Mouse (Mus musculus) heart, postnatal 0 days (tissue): ENCODE measurements around the gene Rras. TPM values are rescaled to one million over a fixed set of nuclear protein-coding genes. Genes with fewer than 3 reads are reported as not detected.

ENCODE experiments used
- ATAC-seq: fragments of 200-750 bp; cut with Nextera tagmentation; 2 replicates; pipeline ENCODE4 v1.8.0; 2017; ENCODE audit warnings: low read depth, moderate number of reproducible peaks, moderate library complexity; ENCODE audit not compliant: insufficient read depth
- DNase-seq: peaks from one replicate; pipeline ENCODE4 v3.0.0-alpha.2; 2016; ENCODE audit warnings: low spot score
- H3K27ac ChIP-seq: fragments of 300-500 bp; sonication (generic); 2 replicates; pipeline ENCODE4 v1.5.1; 2014; ENCODE audit warnings: low read depth, mild to moderate bottlenecking
- H3K27me3 ChIP-seq: fragments of 300-500 bp; sonication (generic); 2 replicates; pipeline ENCODE4 v1.6.1; 2014; ENCODE audit warnings: low read length, mixed read lengths; ENCODE audit not compliant: control insufficient read depth, insufficient read depth
- H3K36me3 ChIP-seq: fragments of 300-500 bp; sonication (generic); replicated peaks from 2 replicates; pipeline ENCODE4 v1.6.1; 2014; ENCODE audit warnings: low read length, mixed read lengths; ENCODE audit not compliant: control insufficient read depth, insufficient read depth
- H3K4me1 ChIP-seq: fragments of 300-500 bp; sonication (generic); 2 replicates; pipeline ENCODE4 v1.6.1; 2014; ENCODE audit warnings: antibody characterized with exemption; ENCODE audit not compliant: control insufficient read depth, insufficient read depth
- H3K4me2 ChIP-seq: fragments of 300-500 bp; sonication (generic); 2 replicates; pipeline ENCODE4 v1.6.1; 2014; ENCODE audit warnings: low read depth, mild to moderate bottlenecking, low read length, moderate library complexity
- H3K4me3 ChIP-seq: fragments of 300-500 bp; sonication (generic); 2 replicates; pipeline ENCODE4 v1.5.1; 2014; ENCODE audit warnings: low read depth, low read length
- H3K9ac ChIP-seq: fragments of 300-500 bp; sonication (generic); replicated peaks from 2 replicates; pipeline ENCODE4 v1.6.1; 2014; ENCODE audit warnings: low read depth, low read length, mixed read lengths
- H3K9me3 ChIP-seq: fragments of 300-500 bp; sonication (generic); replicated peaks from 2 replicates; pipeline ENCODE4 v1.6.1; 2016; ENCODE audit warnings: low read length; ENCODE audit not compliant: control insufficient read depth
- CTCF ChIP-seq: IDR thresholded peaks from 2 replicates; pipeline ENCODE4 v1.5.1; 2016; ENCODE audit warnings: antibody characterized with exemption, control low read depth, low read depth
- EP300 ChIP-seq: IDR thresholded peaks from 2 replicates; pipeline ENCODE4 v1.6.1; 2016; ENCODE audit warnings: antibody characterized with exemption, low read depth
- WGBS: fragments of 180-500 bp; shearing (Covaris S2); extraction: QIAGEN DNeasy Blood & Tissue Kit; methylation state at CpG from one replicate; pipeline ENCODE4 v1.1.7; 2014; 5-methylcytosine and 5-hydroxymethylcytosine counted together
- polyA plus RNA-seq: library from polyadenylated mRNA; unstranded; fragments of >200 nt; fragmentation: Nextera tagmentation; extraction: Ambion mirVana; gene quantifications from 2 replicates; pipeline ENCODE4 v1.2.1, GENCODE M21; 2015
- total RNA-seq: library from RNA; depleted of rRNA; stranded (reverse); fragments of >200 nt; gene quantifications from 2 replicates; pipeline ENCODE4 v1.2.3, GENCODE M21; 2014; ENCODE audit warnings: low replicate concordance

Gene Rras
- total and polyA plus RNA-seq, 2 experiments from 2014 or later: 38.4 to 85.7 TPM

DNA sequence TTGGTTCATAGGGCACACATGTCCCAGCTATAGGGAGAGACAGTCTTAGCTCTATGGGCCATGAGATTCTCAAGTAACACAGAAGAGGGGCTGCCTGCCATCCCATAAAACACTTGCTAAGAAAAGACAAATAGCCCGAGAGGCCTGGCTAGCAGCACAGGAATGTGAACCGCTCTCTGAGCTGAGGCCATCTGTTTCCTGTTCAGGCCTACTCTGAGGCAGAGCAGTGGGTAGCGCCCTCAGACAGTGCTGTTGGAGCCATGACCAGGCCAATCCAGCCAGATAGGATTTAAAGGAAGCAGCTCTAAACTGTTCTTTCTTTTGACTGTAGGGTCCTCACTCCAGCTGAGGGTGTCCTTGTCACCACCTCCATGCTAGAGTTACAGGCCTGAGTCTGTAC is 13.2 kb upstream of the Rras start:
- peak; percentile 26 for DNase-seq
- H3K4me2 ChIP-seq: no peak overlapping the region
- no peak overlapping the region for H3K4me3 ChIP-seq
- H3K9me3 ChIP-seq: no peaks in the 10 kb centered on the region
- H3K36me3 ChIP-seq: peaks cover 89% of the 10 kb centered on the region
- H3K9ac ChIP-seq: no peak overlapping the region
- TF ChIP-seq CTCF (no peak), EP300 (no peak)
- H3K27ac ChIP-seq: peak overlapping the region; percentile 49
- WGBS: 50% methylated on average over 3 of the region's 3 CpGs
- H3K27me3 ChIP-seq: no peaks in the 10 kb centered on the region
- H3K4me1 ChIP-seq: peaks cover 5% of the 10 kb centered on the region; the same call in 1 of the 2 replicates
- ATAC-seq: peak; percentile 53

DNA sequence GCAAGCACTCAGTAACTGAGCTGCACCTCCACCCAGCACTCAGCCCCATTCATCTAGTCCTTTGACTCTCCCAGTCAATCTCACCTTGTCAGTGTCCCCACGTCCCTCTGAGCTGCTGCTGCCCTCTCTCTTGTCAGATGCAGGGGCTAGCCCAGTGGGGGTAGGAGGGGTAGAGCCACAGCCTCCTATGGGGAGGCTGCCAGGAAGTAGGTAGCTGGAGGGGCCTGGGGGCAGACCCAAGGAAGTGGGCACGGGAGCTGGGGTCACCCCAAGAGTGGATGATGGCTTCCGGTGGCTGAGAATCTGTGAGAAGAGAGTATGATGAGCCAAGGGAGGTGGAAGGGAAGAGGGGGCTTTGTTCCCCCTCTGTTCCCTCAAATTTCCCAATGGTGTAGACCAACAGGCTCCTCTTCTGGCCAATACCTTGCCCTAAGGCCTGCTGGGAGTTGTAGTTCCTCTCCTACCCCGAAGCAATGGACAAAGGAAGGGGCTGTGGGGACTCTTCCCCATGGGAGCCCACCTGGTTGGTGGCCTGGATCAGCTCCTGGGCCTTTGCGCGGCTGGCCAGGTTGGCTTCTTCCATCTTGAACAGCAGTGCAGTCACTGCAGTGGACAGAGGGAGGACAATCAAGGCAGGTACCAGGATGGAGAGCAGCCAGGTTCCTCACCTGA is 12.3 kb upstream of the Rras start:
- Histone ChIP-seq H3K4me2 (no peak overlapping the region), H3K9ac (no peak overlapping the region), H3K27ac (no peak overlapping the region), H3K4me3 (no peak overlapping the region), H3K27me3 (no peaks in the 10 kb centered on the region), H3K4me1 (no peaks in the 10 kb centered on the region), H3K9me3 (no peaks in the 10 kb centered on the region), H3K36me3 (peaks cover 97% of the 10 kb centered on the region)
- TF ChIP-seq EP300 (no peak), CTCF (no peak)
- ATAC-seq (no peak), DNase-seq (no peak)
- 79% methylated on average over 6 of the region's 6 CpGs for WGBS

- Histone ChIP-seq H3K4me1 (no peaks in the 10 kb centered on the region), H3K27me3 (no peaks in the 10 kb centered on the region), H3K27ac (no peak overlapping the region), H3K9ac (no peak overlapping the region), H3K36me3 (peaks cover 95% of the 10 kb centered on the region), H3K4me3 (no peak overlapping the region), H3K9me3 (no peaks in the 10 kb centered on the region), H3K4me2 (no peak overlapping the region)
- ATAC-seq: no peak
- no peak for DNase-seq
- TF ChIP-seq CTCF (no peak), EP300 (no peak)
- WGBS: 91% methylated on average over 12 of the region's 12 CpGs
Observed at GRCm38 (mm10) chr7:45006503-45006902, 11.3 kb upstream of the Rras start.

DNA sequence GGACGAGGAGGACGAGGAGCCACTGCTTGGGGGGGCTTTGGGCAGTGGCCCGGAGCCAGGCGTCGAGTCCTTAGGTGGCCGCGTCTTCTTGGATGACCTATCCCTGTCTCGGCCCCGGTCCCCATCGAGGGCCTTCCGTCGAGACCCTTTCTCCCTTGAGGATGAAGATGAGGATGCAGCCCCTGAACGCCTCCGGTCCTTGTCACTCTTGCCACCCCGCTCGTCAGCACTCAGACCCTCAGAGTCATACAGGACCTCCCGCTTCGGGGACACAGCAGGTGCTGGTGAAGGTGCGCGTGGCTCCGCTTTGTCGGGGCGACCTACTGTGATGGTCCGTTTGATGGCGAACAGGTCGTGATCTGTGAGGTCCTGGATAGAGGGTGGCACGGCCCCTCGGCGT is 10.6 kb upstream of the Rras start:
- no peaks in the 10 kb centered on the region for H3K9me3 ChIP-seq
- H3K27ac ChIP-seq: no peak overlapping the region
- H3K4me1 ChIP-seq: no peaks in the 10 kb centered on the region
- no peak for ATAC-seq
- no peak overlapping the region for H3K9ac ChIP-seq
- WGBS: 91% methylated on average over 29 of the region's 29 CpGs
- DNase-seq: no peak
- peaks cover 95% of the 10 kb centered on the region for H3K36me3 ChIP-seq
- H3K4me2 ChIP-seq: no peak overlapping the region
- H3K4me3 ChIP-seq: no peak overlapping the region
- no peaks in the 10 kb centered on the region for H3K27me3 ChIP-seq
- TF ChIP-seq CTCF (no peak), EP300 (no peak)

DNA sequence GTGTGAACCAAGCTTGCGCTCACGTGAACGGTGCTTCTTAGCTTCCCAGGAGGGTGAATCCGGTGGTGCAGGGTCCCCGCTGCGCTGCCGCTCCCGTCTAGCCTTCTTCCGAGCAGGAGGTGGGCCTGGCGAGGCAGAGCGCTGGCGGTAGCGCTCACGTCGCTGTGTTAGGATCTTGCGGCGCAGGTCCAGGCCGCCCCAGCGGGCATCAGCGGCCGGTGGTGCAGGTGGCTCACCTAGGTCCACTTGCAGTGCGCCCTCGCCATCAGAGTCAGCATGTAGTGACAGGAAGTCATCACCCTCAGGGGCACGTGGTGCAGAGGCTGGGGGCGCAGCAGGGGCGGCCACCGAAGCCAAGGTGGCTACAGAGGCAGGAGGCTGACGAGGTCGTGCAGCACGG is 9.9 kb upstream of the Rras start:
- no peak overlapping the region for H3K4me2 ChIP-seq
- ATAC-seq (no peak), DNase-seq (no peak)
- H3K36me3 ChIP-seq: peaks cover 95% of the 10 kb centered on the region
- no peaks in the 10 kb centered on the region for H3K27me3 ChIP-seq
- TF ChIP-seq CTCF (no peak), EP300 (no peak)
- no peak overlapping the region for H3K27ac ChIP-seq
- no peak overlapping the region for H3K4me3 ChIP-seq
- H3K9ac ChIP-seq: no peak overlapping the region
- 93% methylated on average over 30 of the region's 30 CpGs for WGBS
- no peaks in the 10 kb centered on the region for H3K9me3 ChIP-seq
- H3K4me1 ChIP-seq: no peaks in the 10 kb centered on the region

DNA sequence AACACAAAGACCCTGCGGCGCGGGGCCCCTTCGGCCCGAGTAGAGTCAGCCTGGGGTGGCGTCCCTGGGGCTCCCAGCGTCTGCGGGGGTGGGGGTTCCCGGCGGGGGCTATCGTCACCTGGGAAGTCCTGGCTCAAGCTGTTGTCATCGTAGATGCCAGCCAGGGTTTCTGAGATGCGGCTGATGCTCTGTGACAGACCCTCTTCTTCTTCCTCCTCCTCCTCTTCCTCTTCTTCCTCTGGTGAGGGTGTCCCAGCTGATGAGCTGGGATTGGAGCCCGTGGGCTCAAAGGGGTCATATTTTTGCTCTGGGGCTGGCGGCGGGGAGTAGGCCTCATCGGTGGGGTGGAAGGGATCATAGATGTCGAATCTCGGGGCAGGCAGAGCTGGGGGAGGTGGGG is 9.3 kb upstream of the Rras start:
- ATAC-seq: no peak
- H3K4me3 ChIP-seq: no peak overlapping the region
- WGBS: 92% methylated on average over 19 of the region's 19 CpGs
- H3K27me3 ChIP-seq: no peaks in the 10 kb centered on the region
- DNase-seq: no peak
- no peak overlapping the region for H3K4me2 ChIP-seq
- H3K9ac ChIP-seq: no peak overlapping the region
- no peaks in the 10 kb centered on the region for H3K9me3 ChIP-seq
- H3K36me3 ChIP-seq: peaks cover 95% of the 10 kb centered on the region
- H3K4me1 ChIP-seq: no peaks in the 10 kb centered on the region
- TF ChIP-seq EP300: no peak
- no peak for TF ChIP-seq CTCF
- H3K27ac ChIP-seq: no peak overlapping the region
